Mouse (Mus musculus): ENCODE results near the gene Gm33543. TPM values are rescaled to one million over a fixed set of nuclear protein-coding genes. Genes with fewer than 3 reads are reported as not detected.

Gene Gm33543
- total and polyA plus RNA-seq, 2 experiments from 2014 or later, result not detected

GRCm38 (mm10) chr10:95836530-95837264 is 6.0 kb downstream of the Gm33543 start:
- no peak overlapping the region for H3K4me2 ChIP-seq (ENCODE audit: low read depth)
- H3K9ac ChIP-seq, result no peak overlapping the region
- no peak for ATAC-seq
- H3K36me3 ChIP-seq (ENCODE audit: insufficient read depth), result no peaks in the 10 kb centered on the region
- H3K9me3 ChIP-seq (ENCODE audit: low read length), result no peaks in the 10 kb centered on the region
- no peak overlapping the region for H3K4me3 ChIP-seq (ENCODE audit: low read depth, low read length)
- 83% methylated on average over 9 of the region's 9 CpGs for WGBS
- TF ChIP-seq CTCF (IDR thresholded peaks at IDR 0.05; ENCODE audit: low read depth), result no peak
- no peaks in the 10 kb centered on the region for H3K27me3 ChIP-seq (ENCODE audit: insufficient read depth, low read length)
- no peaks in the 10 kb centered on the region for H3K4me1 ChIP-seq (ENCODE audit: insufficient read depth)
- H3K27ac ChIP-seq (ENCODE audit: low read depth, low read length), result no peak overlapping the region
- DNase-seq, result no peak

GRCm38 (mm10) chr10:95830891-95831290 is 11.8 kb downstream of the Gm33543 start:
- H3K27ac ChIP-seq (ENCODE audit: low read depth, low read length), result no peak overlapping the region
- no peak overlapping the region for H3K4me2 ChIP-seq (ENCODE audit: low read depth)
- no peaks in the 10 kb centered on the region for H3K27me3 ChIP-seq (ENCODE audit: insufficient read depth, low read length)
- no peak for ATAC-seq
- H3K9me3 ChIP-seq (ENCODE audit: low read length), result no peaks in the 10 kb centered on the region
- no peak for TF ChIP-seq CTCF (IDR thresholded peaks at IDR 0.05; ENCODE audit: low read depth)
- no peaks in the 10 kb centered on the region for H3K36me3 ChIP-seq (ENCODE audit: insufficient read depth)
- WGBS, result 72% methylated on average over 5 of the region's 5 CpGs
- no peak overlapping the region for H3K4me3 ChIP-seq (ENCODE audit: low read depth, low read length)
- H3K9ac ChIP-seq, result no peak overlapping the region
- DNase-seq, result no peak
- no peaks in the 10 kb centered on the region for H3K4me1 ChIP-seq (ENCODE audit: insufficient read depth)

GRCm38 (mm10) chr10:95829471-95829870 is 13.3 kb downstream of the Gm33543 start:
- Histone ChIP-seq H3K27me3 (ENCODE audit: insufficient read depth, low read length) (no peaks in the 10 kb centered on the region), H3K4me3 (ENCODE audit: low read depth, low read length) (no peak overlapping the region), H3K4me2 (ENCODE audit: low read depth) (no peak overlapping the region), H3K36me3 (ENCODE audit: insufficient read depth) (no peaks in the 10 kb centered on the region), H3K4me1 (ENCODE audit: insufficient read depth) (no peaks in the 10 kb centered on the region), H3K9me3 (ENCODE audit: low read length) (no peaks in the 10 kb centered on the region), H3K27ac (ENCODE audit: low read depth, low read length) (no peak overlapping the region), H3K9ac (no peak overlapping the region)
- DNase-seq (no peak), ATAC-seq (no peak)
- no peak for TF ChIP-seq CTCF (IDR thresholded peaks at IDR 0.05; ENCODE audit: low read depth)

- Histone ChIP-seq H3K9me3 (ENCODE audit: low read length) (no peaks in the 10 kb centered on the region), H3K4me2 (ENCODE audit: low read depth) (no peak overlapping the region), H3K9ac (no peak overlapping the region), H3K4me3 (ENCODE audit: low read depth, low read length) (no peak overlapping the region), H3K36me3 (ENCODE audit: insufficient read depth) (no peaks in the 10 kb centered on the region), H3K27me3 (ENCODE audit: insufficient read depth, low read length) (no peaks in the 10 kb centered on the region), H3K4me1 (ENCODE audit: insufficient read depth) (no peaks in the 10 kb centered on the region), H3K27ac (ENCODE audit: low read depth, low read length) (no peak overlapping the region)
- 88% methylated on average over 5 of the region's 5 CpGs for WGBS
- TF ChIP-seq CTCF (IDR thresholded peaks at IDR 0.05; ENCODE audit: low read depth), result no peak
- ATAC-seq, result no peak
- no peak for DNase-seq
Measured at GRCm38 (mm10) chr10:95828374-95828773, 14.4 kb downstream of the Gm33543 start.

- Histone ChIP-seq H3K9me3 (ENCODE audit: low read length) (no peaks in the 10 kb centered on the region), H3K9ac (no peak overlapping the region), H3K27ac (ENCODE audit: low read depth, low read length) (no peak overlapping the region), H3K36me3 (ENCODE audit: insufficient read depth) (no peaks in the 10 kb centered on the region), H3K4me3 (ENCODE audit: low read depth, low read length) (no peak overlapping the region), H3K27me3 (ENCODE audit: insufficient read depth, low read length) (no peaks in the 10 kb centered on the region), H3K4me2 (ENCODE audit: low read depth) (no peak overlapping the region), H3K4me1 (ENCODE audit: insufficient read depth) (no peaks in the 10 kb centered on the region)
- ATAC-seq, result no peak
- no peak for DNase-seq
- 50% methylated on average over 3 of the region's 3 CpGs for WGBS
- TF ChIP-seq CTCF (IDR thresholded peaks at IDR 0.05; ENCODE audit: low read depth), result no peak
Measured at GRCm38 (mm10) chr10:95825651-95826050, 17.1 kb downstream of the Gm33543 start.

GRCm38 (mm10) chr10:95818506-95818905 is 24.2 kb downstream of the Gm33543 start:
- no peak for DNase-seq
- Histone ChIP-seq H3K4me1 (ENCODE audit: insufficient read depth) (no peaks in the 10 kb centered on the region), H3K27me3 (ENCODE audit: insufficient read depth, low read length) (no peaks in the 10 kb centered on the region), H3K36me3 (ENCODE audit: insufficient read depth) (no peaks in the 10 kb centered on the region), H3K27ac (ENCODE audit: low read depth, low read length) (no peak overlapping the region), H3K4me2 (ENCODE audit: low read depth) (no peak overlapping the region), H3K4me3 (ENCODE audit: low read depth, low read length) (no peak overlapping the region), H3K9me3 (ENCODE audit: low read length) (no peaks in the 10 kb centered on the region), H3K9ac (no peak overlapping the region)
- no peak for ATAC-seq
- TF ChIP-seq CTCF (IDR thresholded peaks at IDR 0.05; ENCODE audit: low read depth), result no peak
- 88% methylated on average over 2 of the region's 2 CpGs for WGBS

- H3K4me1 ChIP-seq (ENCODE audit: insufficient read depth), result no peaks in the 10 kb centered on the region
- H3K9ac ChIP-seq, result no peak overlapping the region
- TF ChIP-seq CTCF (IDR thresholded peaks at IDR 0.05; ENCODE audit: low read depth), result no peak
- ATAC-seq (peak; percentile 72), DNase-seq (peak; percentile 7)
- no peak overlapping the region for H3K4me3 ChIP-seq (ENCODE audit: low read depth, low read length)
- H3K4me2 ChIP-seq (ENCODE audit: low read depth), result no peak overlapping the region
- no peaks in the 10 kb centered on the region for H3K9me3 ChIP-seq (ENCODE audit: low read length)
- 20% methylated on average over 9 of the region's 9 CpGs for WGBS
- H3K27me3 ChIP-seq (ENCODE audit: insufficient read depth, low read length), result no peaks in the 10 kb centered on the region
- no peaks in the 10 kb centered on the region for H3K36me3 ChIP-seq (ENCODE audit: insufficient read depth)
- no peak overlapping the region for H3K27ac ChIP-seq (ENCODE audit: low read depth, low read length)
Measured at GRCm38 (mm10) chr10:95817419-95818161, 25.1 kb downstream of the Gm33543 start.
